Mouse (Mus musculus) MEL (cell line): Measurements from ENCODE around the gene Rpl39.

Source experiments
- CTCF ChIP-seq, 3 experiments: IDR thresholded peaks in 2 of 3; conservative IDR thresholded peaks in 1 of 3; 2 replicates each; pipeline ENCODE4 v1.5.1; 2011 to 2012; ENCODE audit warnings: low read length in 3 of 3, low read depth in 2 of 3, mild to moderate bottlenecking in 2 of 3, improper control_type of control experiment in 1 of 3, inconsistent platforms in 1 of 3, mixed read lengths in 1 of 3, moderate library complexity in 1 of 3; ENCODE audit not compliant: control insufficient read depth in 1 of 3, insufficient read depth in 1 of 3, poor library complexity in 1 of 3, severe bottlenecking in 1 of 3
- EP300 ChIP-seq, 2 experiments: IDR thresholded peaks; 2 replicates each; pipeline ENCODE4 v1.6.1; 2011; ENCODE audit warnings: improper control_type of control experiment in 2 of 2, low read length in 2 of 2, low read depth in 1 of 2, mild to moderate bottlenecking in 1 of 2
- ETS1 ChIP-seq: IDR thresholded peaks from 2 replicates; pipeline ENCODE4 v1.6.1; 2012; ENCODE audit warnings: low read depth, mild to moderate bottlenecking, inconsistent platforms, low read length, improper control_type of control experiment, moderate library complexity
- JUND ChIP-seq: IDR thresholded peaks from 2 replicates; pipeline ENCODE4 v1.6.1; 2011; ENCODE audit warnings: low read depth, mild to moderate bottlenecking, improper control_type of control experiment, low read length
- MAFK ChIP-seq: IDR thresholded peaks from 2 replicates; pipeline ENCODE4 v1.6.1; 2011; ENCODE audit warnings: low read depth, mild to moderate bottlenecking, low read length, improper control_type of control experiment, borderline replicate concordance
- MYC ChIP-seq: IDR thresholded peaks from 2 replicates; pipeline ENCODE4 v1.6.1; 2011; ENCODE audit warnings: low read depth, mild to moderate bottlenecking, low read length, improper control_type of control experiment, moderate library complexity
- POLR2A ChIP-seq, 2 experiments: IDR thresholded peaks; 2 replicates each; pipeline ENCODE4 v1.6.1; 2011 to 2012; ENCODE audit warnings: low read length in 2 of 2, mild to moderate bottlenecking in 2 of 2, control low read depth in 1 of 2, improper control_type of control experiment in 1 of 2, low read depth in 1 of 2, moderate library complexity in 1 of 2; ENCODE audit not compliant: control insufficient read depth in 1 of 2, insufficient read depth in 1 of 2, poor library complexity in 1 of 2
- ZC3H11A ChIP-seq: IDR thresholded peaks from 2 replicates; pipeline ENCODE4 v1.6.1; 2012; ENCODE audit warnings: low read depth, mild to moderate bottlenecking, inconsistent platforms, low read length, improper control_type of control experiment
- ZNF384 ChIP-seq: IDR thresholded peaks from 2 replicates; pipeline ENCODE4 v1.6.1; 2012; ENCODE audit warnings: low read depth, mild to moderate bottlenecking, inconsistent platforms, low read length, improper control_type of control experiment

DNA sequence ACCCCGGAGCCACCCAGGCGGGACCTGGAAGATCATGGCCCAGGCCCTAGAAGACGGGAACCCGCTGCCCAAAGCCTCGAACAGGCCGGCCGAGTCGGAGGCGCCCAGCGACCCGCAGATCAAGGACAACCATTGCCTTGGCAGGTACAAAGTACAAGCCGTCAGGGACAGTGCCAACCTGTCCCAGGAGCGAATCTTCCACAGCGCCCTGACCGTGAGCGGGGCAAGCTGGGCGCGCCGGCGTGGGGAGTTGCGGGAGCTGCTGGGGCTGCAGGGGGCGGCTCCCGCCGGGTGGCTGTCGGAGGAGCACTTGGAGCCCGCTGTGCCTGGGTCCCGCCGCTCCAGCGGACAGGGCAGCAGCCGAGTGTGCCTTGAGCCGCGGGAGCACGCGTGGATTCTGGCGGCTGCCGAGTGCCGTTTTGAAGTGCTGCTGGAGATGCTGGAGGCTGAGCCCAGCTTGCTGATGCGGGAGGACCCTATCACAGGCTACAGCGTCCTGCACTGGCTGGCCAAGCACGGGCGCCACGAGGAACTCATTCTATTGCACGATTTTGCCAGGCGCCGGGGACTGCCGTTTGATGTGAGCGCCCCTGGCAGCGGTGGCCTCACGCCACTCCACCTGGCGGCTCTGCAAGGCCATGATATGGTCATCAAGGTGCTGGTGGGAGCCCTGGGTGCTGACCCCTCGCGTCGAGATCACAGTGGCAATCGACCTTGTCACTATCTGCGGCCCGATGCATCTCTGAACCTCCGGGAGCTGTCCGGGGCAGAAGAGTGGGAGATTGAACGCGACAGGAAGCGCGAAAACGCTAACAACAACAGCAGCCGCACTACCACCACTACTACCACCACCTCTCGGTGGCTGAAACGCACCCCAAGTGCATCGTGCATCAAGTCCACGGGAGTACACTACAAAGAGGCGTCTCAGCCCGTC lies 36.0 kb downstream of the Rpl39 start:
- TF ChIP-seq JUND (no peak), MYC (no peak), POLR2A (IDR thresholded peaks at IDR 0.05; ENCODE audit: control insufficient read depth in 1 of 2, insufficient read depth in 1 of 2, low read depth in 1 of 2, low read length in 2 of 2, poor library complexity in 1 of 2) (no peak), ZNF384 (no peak), CTCF (IDR thresholded peaks at IDR 0.05 in 2 of 3, conservative IDR thresholded peaks at IDR 0.05 in 1 of 3; ENCODE audit: control insufficient read depth in 1 of 3, insufficient read depth in 1 of 3, low read depth in 2 of 3, low read length in 3 of 3, poor library complexity in 1 of 3, severe bottlenecking in 1 of 3) (no peak), EP300 (IDR thresholded peaks at IDR 0.05; ENCODE audit: low read depth in 1 of 2, low read length in 2 of 2) (no peak), ETS1 (no peak), MAFK (no peak), ZC3H11A (no peak)
